Mouse (Mus musculus): ENCODE data around the gene Sgms1.

DNA sequence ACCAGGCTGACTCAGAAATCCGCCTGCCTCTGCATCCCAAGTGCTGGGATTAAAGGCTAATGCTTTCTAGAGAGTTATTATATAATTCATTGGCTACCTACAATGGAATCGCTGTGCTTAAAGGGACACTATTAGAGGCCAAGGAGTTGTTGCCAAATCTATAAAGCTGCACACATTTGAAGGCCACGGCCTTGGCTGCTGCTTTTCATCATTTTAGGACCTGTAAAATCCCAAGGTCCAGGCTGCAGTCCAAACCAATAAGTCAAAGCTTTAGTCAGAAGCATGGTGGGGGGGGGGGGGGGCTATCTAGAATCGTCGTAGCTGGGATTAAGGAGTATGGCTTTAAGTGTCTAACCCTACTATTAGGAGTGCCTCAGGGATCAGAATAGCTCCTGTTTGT is 9.0 kb upstream of the Sgms1 start:
- TF ChIP-seq GATA1 (IDR thresholded peaks at IDR 0.05; ENCODE audit: borderline replicate concordance, low read length): no peak
- no peak for TF ChIP-seq FLI1 (IDR thresholded peaks at IDR 0.05; ENCODE audit: low read length)
